Mouse (Mus musculus) neural tube, embryonic 11.5 days (tissue): Measurements from ENCODE around the gene Mars. TPM values are rescaled to one million over a fixed set of nuclear protein-coding genes. Genes with fewer than 3 reads are reported as not detected.

Source experiments
- ATAC-seq: fragments of 200-750 bp; cut with Nextera tagmentation; 2 replicates; pipeline ENCODE4 v1.8.0; 2017; ENCODE audit warnings: moderate number of reproducible peaks, mild to moderate bottlenecking, moderate TSS enrichment, moderate library complexity; ENCODE audit not compliant: insufficient read depth, low FRiP score, low TSS enrichment
- DNase-seq: peaks from one replicate; pipeline ENCODE4 v3.0.0-alpha.2; 2015; ENCODE audit warnings: low spot score
- H3K27ac ChIP-seq: fragments of 300-500 bp; sonication (generic); 2 replicates; pipeline ENCODE4 v1.5.1; 2014; ENCODE audit warnings: low read depth, mild to moderate bottlenecking, low read length
- H3K27me3 ChIP-seq: fragments of 300-500 bp; sonication (generic); 2 replicates; pipeline ENCODE4 v1.6.1; 2014; ENCODE audit warnings: mild to moderate bottlenecking, low read length, mixed read lengths; ENCODE audit not compliant: control insufficient read depth, insufficient read depth
- H3K36me3 ChIP-seq: fragments of 300-500 bp; sonication (generic); 2 replicates; pipeline ENCODE4 v1.6.1; 2014; ENCODE audit warnings: mild to moderate bottlenecking, low read length, moderate library complexity, mixed read lengths; ENCODE audit not compliant: control insufficient read depth, insufficient read depth
- H3K4me1 ChIP-seq: fragments of 300-500 bp; sonication (generic); 2 replicates; pipeline ENCODE4 v1.6.1; 2014; ENCODE audit warnings: low read length, mixed read lengths; ENCODE audit not compliant: control insufficient read depth, insufficient read depth
- H3K4me2 ChIP-seq: fragments of 300-500 bp; sonication (generic); 2 replicates; pipeline ENCODE4 v1.6.1; 2014; ENCODE audit warnings: low read depth, mild to moderate bottlenecking, moderate library complexity
- H3K4me3 ChIP-seq: fragments of 300-500 bp; sonication (generic); 2 replicates; pipeline ENCODE4 v1.5.1; 2014; ENCODE audit warnings: low read depth, low read length
- H3K9ac ChIP-seq: fragments of 300-500 bp; sonication (generic); 2 replicates; pipeline ENCODE4 v1.6.1; 2014; ENCODE audit warnings: mild to moderate bottlenecking, low read length
- H3K9me3 ChIP-seq: fragments of 300-500 bp; sonication (generic); 2 replicates; pipeline ENCODE4 v1.6.1; 2016; ENCODE audit warnings: low read length; ENCODE audit not compliant: control insufficient read depth
- WGBS: fragments of 180-500 bp; shearing (Covaris S2); extraction: QIAGEN DNeasy Blood & Tissue Kit; methylation state at CpG from one replicate; pipeline ENCODE4 v1.1.7; 2014; 5-methylcytosine and 5-hydroxymethylcytosine counted together
- polyA plus RNA-seq: library from polyadenylated mRNA; unstranded; fragments of >200 nt; fragmentation: Nextera tagmentation; extraction: Ambion mirVana; gene quantifications from 2 replicates; pipeline ENCODE4 v1.2.1, GENCODE M21; 2014

The Mars gene
- polyA plus RNA-seq, 1 experiment from 2014 or later = 164 TPM

GRCm38 (mm10) chr10:127291881-127292638 is 19.5 kb downstream of the Mars start:
- DNase-seq (no peak), ATAC-seq (no peak)
- H3K4me2 ChIP-seq = peak overlapping the region; percentile 91
- H3K9me3 ChIP-seq = no peaks in the 10 kb centered on the region
- peaks cover 25% of the 10 kb centered on the region for H3K36me3 ChIP-seq
- peak overlapping the region; percentile 80 for H3K4me3 ChIP-seq
- H3K27ac ChIP-seq = no peak overlapping the region
- 64% methylated on average over 5 of the region's 5 CpGs for WGBS
- 0 out of 2 replicates have a peak overlapping the region, but pooled peaks have one; percentile 18 for H3K9ac ChIP-seq
- H3K4me1 ChIP-seq = peaks cover 25% of the 10 kb centered on the region
- no peaks in the 10 kb centered on the region for H3K27me3 ChIP-seq

GRCm38 (mm10) chr10:127290930-127291880 is 20.4 kb downstream of the Mars start:
- H3K9me3 ChIP-seq = no peaks in the 10 kb centered on the region
- H3K27me3 ChIP-seq = no peaks in the 10 kb centered on the region
- H3K4me2 ChIP-seq = peak overlapping the region; percentile 91
- 6% methylated on average over 19 of the region's 19 CpGs for WGBS
- ATAC-seq (peak; percentile 35), DNase-seq (no peak)
- H3K9ac ChIP-seq = peak overlapping the region; percentile 68
- H3K36me3 ChIP-seq = peaks cover 23% of the 10 kb centered on the region
- peak overlapping the region; percentile 80 for H3K4me3 ChIP-seq
- peak overlapping the region; percentile 78 for H3K27ac ChIP-seq
- peaks cover 34% of the 10 kb centered on the region for H3K4me1 ChIP-seq

- Histone ChIP-seq H3K9me3 (no peaks in the 10 kb centered on the region), H3K9ac (peak overlapping the region; percentile 68), H3K4me2 (peak overlapping the region; percentile 91), H3K4me3 (peak overlapping the region; percentile 80), H3K36me3 (peaks cover 21% of the 10 kb centered on the region), H3K4me1 (peaks cover 34% of the 10 kb centered on the region), H3K27ac (peak overlapping the region; percentile 90), H3K27me3 (no peaks in the 10 kb centered on the region)
- DNase-seq (peak; percentile 100), ATAC-seq (peak; percentile 89)
- WGBS = 0% methylated on average over 44 of the region's 47 CpGs
These were observed 21.2 kb downstream of the Mars start for GRCm38 (mm10) chr10:127290307-127290929.

- Histone ChIP-seq H3K9ac (peak overlapping the region; percentile 32), H3K27ac (peak overlapping the region; percentile 90), H3K27me3 (no peaks in the 10 kb centered on the region), H3K4me3 (peak overlapping the region; percentile 80), H3K9me3 (no peaks in the 10 kb centered on the region), H3K4me2 (peak overlapping the region; percentile 91), H3K36me3 (peaks cover 19% of the 10 kb centered on the region), H3K4me1 (peaks cover 34% of the 10 kb centered on the region)
- WGBS = 2% methylated on average over 15 of the region's 15 CpGs
- ATAC-seq (0 out of 2 replicates have a peak, but pooled peaks have one; percentile 3), DNase-seq (no peak)
These were observed 21.9 kb downstream of the Mars start for GRCm38 (mm10) chr10:127289573-127290191.

- 0% methylated on average over 21 of the region's 65 CpGs for WGBS
- Histone ChIP-seq H3K27me3 (no peaks in the 10 kb centered on the region), H3K9ac (peak within 1 kb of the TSS; percentile 85), H3K9me3 (no peaks in the 10 kb centered on the region), H3K4me3 (peak within 1 kb of the TSS; percentile 80), H3K4me2 (peak within 1 kb of the TSS; percentile 91), H3K4me1 (peaks cover 34% of the 10 kb centered on the region), H3K27ac (peak within 1 kb of the TSS; percentile 90), H3K36me3 (peaks cover 16% of the 10 kb centered on the region)
- ATAC-seq (peak; percentile 20), DNase-seq (peak; percentile 88)
These were observed 22.6 kb downstream of the Mars start, which contains the start of gene Mbd6 for GRCm38 (mm10) chr10:127288800-127289572. Gene Mbd6, minus strand, starts transcription at chr10:127289018.

- ATAC-seq = peak; percentile 1; the same call in 1 of the 2 replicates
- WGBS = under 1% methylated on average over 18 of the region's 28 CpGs
- DNase-seq = no peak
- H3K27ac ChIP-seq = peak overlapping the region; percentile 90
- H3K27me3 ChIP-seq = no peaks in the 10 kb centered on the region
- peak overlapping the region; percentile 80 for H3K4me3 ChIP-seq
- peaks cover 21% of the 10 kb centered on the region for H3K36me3 ChIP-seq
- H3K4me2 ChIP-seq = peak overlapping the region; percentile 91
- H3K9me3 ChIP-seq = no peaks in the 10 kb centered on the region
- H3K4me1 ChIP-seq = peaks cover 34% of the 10 kb centered on the region
- peak overlapping the region; percentile 85 for H3K9ac ChIP-seq
These were observed 23.2 kb downstream of the Mars start for GRCm38 (mm10) chr10:127288328-127288799.

GRCm38 (mm10) chr10:127287936-127288293 is 23.7 kb downstream of the Mars start:
- Histone ChIP-seq H3K9ac (peak overlapping the region; percentile 85), H3K4me3 (peak overlapping the region; percentile 80), H3K9me3 (no peaks in the 10 kb centered on the region), H3K4me1 (peaks cover 34% of the 10 kb centered on the region), H3K27ac (peak overlapping the region; percentile 90), H3K27me3 (no peaks in the 10 kb centered on the region), H3K36me3 (peaks cover 20% of the 10 kb centered on the region), H3K4me2 (peak overlapping the region; percentile 91)
- ATAC-seq (no peak), DNase-seq (no peak)
- 0% methylated on average over 3 of the region's 3 CpGs for WGBS
